Mouse (Mus musculus) CD4-positive, CD25-positive, alpha-beta regulatory T cell, adult 4 months (primary cell): ENCODE measurements at regions not wholly inside any gene's neighbourhood (a gene's known extent, or its start where the extent isn't known, plus 50 kb on each side); places are given as distances from the start of the nearest gene placed in this dataset.
A peak's percentile ranks its signal among the peaks of the same experiment; 100 is the strongest.
"Not testable (repeated sequence)": the region's sequence is repeated elsewhere in the genome, so short reads cannot be mapped to it uniquely, and the experiment has no call there.

Experiments used
- ATAC-seq: one replicate; pipeline ENCODE4 v1.8.0; 2017

- no peak for ATAC-seq
These were observed 221.3 kb downstream of the Prdm13 start for GRCm38 (mm10) chr4:21464456-21464855.

GRCm38 (mm10) chr4:21441274-21441673, 244.5 kb downstream of the Prdm13 start:
- no peak for ATAC-seq

- no peak for ATAC-seq
These were observed 249.1 kb downstream of the Prdm13 start for GRCm38 (mm10) chr4:21436710-21437109.

GRCm38 (mm10) chr4:21407850-21408249, 277.9 kb downstream of the Prdm13 start:
- no peak for ATAC-seq

- ATAC-seq, result no peak
These were observed 316.4 kb downstream of the Prdm13 start for GRCm38 (mm10) chr4:21369314-21369713.

GRCm38 (mm10) chr4:21368234-21369021, 317.3 kb downstream of the Prdm13 start:
- ATAC-seq, result peak; percentile 57

- no peak for ATAC-seq
These were observed 364.0 kb downstream of the Prdm13 start for GRCm38 (mm10) chr4:21321769-21322168.

- not testable (repeated sequence) for ATAC-seq
These were observed 376.5 kb downstream of the Prdm13 start for GRCm38 (mm10) chr4:21309239-21309638.

GRCm38 (mm10) chr4:21307476-21308011, 378.2 kb downstream of the Prdm13 start:
- ATAC-seq, result no peak

GRCm38 (mm10) chr4:21300141-21300540, 385.6 kb downstream of the Prdm13 start:
- no peak for ATAC-seq

- no peak for ATAC-seq
These were observed 418.5 kb downstream of the Prdm13 start for GRCm38 (mm10) chr4:21267302-21267701.

- ATAC-seq, result no peak
These were observed 418.9 kb downstream of the Prdm13 start for GRCm38 (mm10) chr4:21266886-21267285.

- no peak for ATAC-seq
These were observed 435.4 kb downstream of the Prdm13 start for GRCm38 (mm10) chr4:21250396-21250795.

- no peak for ATAC-seq
These were observed 463.1 kb downstream of the Prdm13 start for GRCm38 (mm10) chr4:21222631-21223030.

GRCm38 (mm10) chr4:21207617-21208016, 478.1 kb downstream of the Prdm13 start:
- ATAC-seq, result no peak

GRCm38 (mm10) chr4:21195620-21196019, 490.1 kb downstream of the Prdm13 start:
- no peak for ATAC-seq

GRCm38 (mm10) chr4:21173789-21174188, 512.0 kb downstream of the Prdm13 start:
- no peak for ATAC-seq

- ATAC-seq, result no peak
These were observed 512.7 kb downstream of the Prdm13 start for GRCm38 (mm10) chr4:21173019-21173418.

- no peak for ATAC-seq
These were observed 515.0 kb downstream of the Prdm13 start for GRCm38 (mm10) chr4:21170734-21171133.

- no peak for ATAC-seq
These were observed 523.6 kb downstream of the Prdm13 start for GRCm38 (mm10) chr4:21162124-21162523.

GRCm38 (mm10) chr4:21125892-21126291, 559.9 kb downstream of the Prdm13 start:
- no peak for ATAC-seq

- no peak for ATAC-seq
These were observed 590.0 kb downstream of the Prdm13 start for GRCm38 (mm10) chr4:21095741-21096140.

- no peak for ATAC-seq
These were observed 615.5 kb downstream of the Prdm13 start for GRCm38 (mm10) chr4:21070198-21070785.
